Mouse (Mus musculus): ENCODE measurements at regions not wholly inside any gene's neighbourhood (a gene's known extent, or its start where the extent isn't known, plus 50 kb on each side); places are given as distances from the start of the nearest gene placed in this dataset.

GRCm38 (mm10) chr2:133497071-133497470, 54.9 kb upstream of the Bmp2 start:
- no peak for DNase-seq (ENCODE audit: extremely low spot score in 1 of 2, low spot score in 1 of 2)

- no peak for DNase-seq (ENCODE audit: extremely low spot score in 1 of 2, low spot score in 1 of 2)
These were observed 54.3 kb upstream of the Bmp2 start for GRCm38 (mm10) chr2:133497541-133498185.

GRCm38 (mm10) chr2:133498186-133498571, 53.8 kb upstream of the Bmp2 start:
- no peak for DNase-seq (ENCODE audit: extremely low spot score in 1 of 2, low spot score in 1 of 2)

GRCm38 (mm10) chr2:133498717-133499143, 53.2 kb upstream of the Bmp2 start:
- DNase-seq (ENCODE audit: extremely low spot score in 1 of 2, low spot score in 1 of 2), result no peak

- DNase-seq (ENCODE audit: extremely low spot score in 1 of 2, low spot score in 1 of 2), result no peak
These were observed 52.1 kb upstream of the Bmp2 start for GRCm38 (mm10) chr2:133499904-133500303.
